Mouse (Mus musculus): ENCODE data around the gene Trpv6. TPM values are rescaled to one million over a fixed set of nuclear protein-coding genes. Genes with fewer than 3 reads are reported as not detected.

Trpv6 gene
- polyA plus RNA-seq, 1 experiment from 2014 or later: not detected

- Histone ChIP-seq H3K9ac (ENCODE audit: low read length) (no peak overlapping the region), H3K4me2 (ENCODE audit: low read length) (no peak overlapping the region), H3K36me3 (ENCODE audit: control insufficient read depth, insufficient read depth, low read length) (no peaks in the 10 kb centered on the region), H3K4me1 (ENCODE audit: control insufficient read depth in 2 of 2, insufficient read depth in 2 of 2, low read length in 2 of 2) (no peaks in the 10 kb centered on the region), H3K27ac (replicated peaks in 1 of 2; ENCODE audit: control insufficient read depth in 1 of 2, insufficient read depth in 1 of 2, low read depth in 2 of 2, low read length in 2 of 2) (no peak overlapping the region), H3K4me3 (ENCODE audit: control insufficient read depth in 1 of 2, insufficient read depth in 1 of 2, low read depth in 1 of 2, low read length in 2 of 2) (no peak overlapping the region), H3K9me3 (ENCODE audit: control insufficient read depth, low read length) (no peaks in the 10 kb centered on the region), H3K27me3 (ENCODE audit: control insufficient read depth, insufficient read depth, low read length) (no peaks in the 10 kb centered on the region)
- ATAC-seq (ENCODE audit: insufficient number of reproducible peaks, insufficient read depth, low FRiP score, low read depth): no peak
- WGBS: 63% methylated on average over 1 of the region's 1 CpGs
Observed at GRCm38 (mm10) chr6:41658487-41658886, 22.3 kb upstream of the Trpv6 start.

- H3K9ac ChIP-seq (ENCODE audit: low read length): no peak overlapping the region
- ATAC-seq (ENCODE audit: insufficient number of reproducible peaks, insufficient read depth, low FRiP score, low read depth): no peak
- 56% methylated on average over 8 of the region's 8 CpGs for WGBS
Observed at GRCm38 (mm10) chr6:41654648-41655047, 18.4 kb upstream of the Trpv6 start.

GRCm38 (mm10) chr6:41653173-41653572 is 17.0 kb upstream of the Trpv6 start:
- 82% methylated on average over 5 of the region's 5 CpGs for WGBS
- H3K27me3 ChIP-seq (ENCODE audit: control insufficient read depth, insufficient read depth, low read length): no peaks in the 10 kb centered on the region

More at GRCm38 (mm10) chr6:41654648-41655047, 18.4 kb upstream of the Trpv6 start:
- Histone ChIP-seq H3K9me3 (ENCODE audit: control insufficient read depth, low read length) (no peaks in the 10 kb centered on the region), H3K27ac (replicated peaks in 1 of 2; ENCODE audit: control insufficient read depth in 1 of 2, insufficient read depth in 1 of 2, low read depth in 2 of 2, low read length in 2 of 2) (no peak overlapping the region), H3K4me2 (ENCODE audit: low read length) (no peak overlapping the region), H3K27me3 (ENCODE audit: control insufficient read depth, insufficient read depth, low read length) (no peaks in the 10 kb centered on the region), H3K4me3 (ENCODE audit: control insufficient read depth in 1 of 2, insufficient read depth in 1 of 2, low read depth in 1 of 2, low read length in 2 of 2) (no peak overlapping the region), H3K36me3 (ENCODE audit: control insufficient read depth, insufficient read depth, low read length) (no peaks in the 10 kb centered on the region), H3K4me1 (ENCODE audit: control insufficient read depth in 2 of 2, insufficient read depth in 2 of 2, low read length in 2 of 2) (no peaks in the 10 kb centered on the region)

GRCm38 (mm10) chr6:41646672-41647071 is 10.5 kb upstream of the Trpv6 start:
- no peaks in the 10 kb centered on the region for H3K36me3 ChIP-seq (ENCODE audit: control insufficient read depth, insufficient read depth, low read length)
- H3K4me3 ChIP-seq (ENCODE audit: control insufficient read depth in 1 of 2, insufficient read depth in 1 of 2, low read depth in 1 of 2, low read length in 2 of 2): no peak overlapping the region
- H3K9ac ChIP-seq (ENCODE audit: low read length): no peak overlapping the region
- no peak overlapping the region for H3K4me2 ChIP-seq (ENCODE audit: low read length)
- no peaks in the 10 kb centered on the region for H3K4me1 ChIP-seq (ENCODE audit: control insufficient read depth in 2 of 2, insufficient read depth in 2 of 2, low read length in 2 of 2)
- H3K9me3 ChIP-seq (ENCODE audit: control insufficient read depth, low read length): no peaks in the 10 kb centered on the region
- H3K27ac ChIP-seq (replicated peaks in 1 of 2; ENCODE audit: control insufficient read depth in 1 of 2, insufficient read depth in 1 of 2, low read depth in 2 of 2, low read length in 2 of 2): no peak overlapping the region
- H3K27me3 ChIP-seq (ENCODE audit: control insufficient read depth, insufficient read depth, low read length): no peaks in the 10 kb centered on the region
- no peak for ATAC-seq (ENCODE audit: insufficient number of reproducible peaks, insufficient read depth, low FRiP score, low read depth)

More at GRCm38 (mm10) chr6:41653173-41653572, 17.0 kb upstream of the Trpv6 start:
- Histone ChIP-seq H3K36me3 (ENCODE audit: control insufficient read depth, insufficient read depth, low read length) (no peaks in the 10 kb centered on the region), H3K27ac (replicated peaks in 1 of 2; ENCODE audit: control insufficient read depth in 1 of 2, insufficient read depth in 1 of 2, low read depth in 2 of 2, low read length in 2 of 2) (no peak overlapping the region), H3K4me2 (ENCODE audit: low read length) (no peak overlapping the region), H3K4me1 (ENCODE audit: control insufficient read depth in 2 of 2, insufficient read depth in 2 of 2, low read length in 2 of 2) (no peaks in the 10 kb centered on the region), H3K4me3 (ENCODE audit: control insufficient read depth in 1 of 2, insufficient read depth in 1 of 2, low read depth in 1 of 2, low read length in 2 of 2) (no peak overlapping the region), H3K9ac (ENCODE audit: low read length) (no peak overlapping the region), H3K9me3 (ENCODE audit: control insufficient read depth, low read length) (no peaks in the 10 kb centered on the region)
- ATAC-seq (ENCODE audit: insufficient number of reproducible peaks, insufficient read depth, low FRiP score, low read depth): no peak

GRCm38 (mm10) chr6:41646220-41646619 is 10.0 kb upstream of the Trpv6 start:
- 69% methylated on average over 3 of the region's 3 CpGs for WGBS
- Histone ChIP-seq H3K4me1 (ENCODE audit: control insufficient read depth in 2 of 2, insufficient read depth in 2 of 2, low read length in 2 of 2) (no peaks in the 10 kb centered on the region), H3K27me3 (ENCODE audit: control insufficient read depth, insufficient read depth, low read length) (no peaks in the 10 kb centered on the region), H3K4me2 (ENCODE audit: low read length) (no peak overlapping the region), H3K9ac (ENCODE audit: low read length) (no peak overlapping the region), H3K9me3 (ENCODE audit: control insufficient read depth, low read length) (no peaks in the 10 kb centered on the region), H3K27ac (replicated peaks in 1 of 2; ENCODE audit: control insufficient read depth in 1 of 2, insufficient read depth in 1 of 2, low read depth in 2 of 2, low read length in 2 of 2) (no peak overlapping the region), H3K36me3 (ENCODE audit: control insufficient read depth, insufficient read depth, low read length) (no peaks in the 10 kb centered on the region), H3K4me3 (ENCODE audit: control insufficient read depth in 1 of 2, insufficient read depth in 1 of 2, low read depth in 1 of 2, low read length in 2 of 2) (no peak overlapping the region)
- no peak for ATAC-seq (ENCODE audit: insufficient number of reproducible peaks, insufficient read depth, low FRiP score, low read depth)

GRCm38 (mm10) chr6:41643227-41643626 is 7.0 kb upstream of the Trpv6 start:
- Histone ChIP-seq H3K4me3 (ENCODE audit: control insufficient read depth in 1 of 2, insufficient read depth in 1 of 2, low read depth in 1 of 2, low read length in 2 of 2) (no peak overlapping the region), H3K9ac (ENCODE audit: low read length) (no peak overlapping the region), H3K4me1 (ENCODE audit: control insufficient read depth in 2 of 2, insufficient read depth in 2 of 2, low read length in 2 of 2) (no peaks in the 10 kb centered on the region), H3K36me3 (ENCODE audit: control insufficient read depth, insufficient read depth, low read length) (no peaks in the 10 kb centered on the region), H3K27ac (replicated peaks in 1 of 2; ENCODE audit: control insufficient read depth in 1 of 2, insufficient read depth in 1 of 2, low read depth in 2 of 2, low read length in 2 of 2) (no peak overlapping the region), H3K9me3 (ENCODE audit: control insufficient read depth, low read length) (no peaks in the 10 kb centered on the region), H3K27me3 (ENCODE audit: control insufficient read depth, insufficient read depth, low read length) (no peaks in the 10 kb centered on the region), H3K4me2 (ENCODE audit: low read length) (no peak overlapping the region)
- WGBS: 78% methylated on average over 3 of the region's 3 CpGs
- ATAC-seq (ENCODE audit: insufficient number of reproducible peaks, insufficient read depth, low FRiP score, low read depth): no peak

GRCm38 (mm10) chr6:41642765-41643164 is 6.6 kb upstream of the Trpv6 start:
- no peak for ATAC-seq (ENCODE audit: insufficient number of reproducible peaks, insufficient read depth, low FRiP score, low read depth)
- no peak overlapping the region for H3K4me3 ChIP-seq (ENCODE audit: control insufficient read depth in 1 of 2, insufficient read depth in 1 of 2, low read depth in 1 of 2, low read length in 2 of 2)
- H3K4me2 ChIP-seq (ENCODE audit: low read length): no peak overlapping the region
- no peak overlapping the region for H3K9ac ChIP-seq (ENCODE audit: low read length)
- 80% methylated on average over 4 of the region's 4 CpGs for WGBS
- H3K4me1 ChIP-seq (ENCODE audit: control insufficient read depth in 2 of 2, insufficient read depth in 2 of 2, low read length in 2 of 2): no peaks in the 10 kb centered on the region
- no peaks in the 10 kb centered on the region for H3K9me3 ChIP-seq (ENCODE audit: control insufficient read depth, low read length)
- no peak overlapping the region for H3K27ac ChIP-seq (replicated peaks in 1 of 2; ENCODE audit: control insufficient read depth in 1 of 2, insufficient read depth in 1 of 2, low read depth in 2 of 2, low read length in 2 of 2)
- H3K36me3 ChIP-seq (ENCODE audit: control insufficient read depth, insufficient read depth, low read length): no peaks in the 10 kb centered on the region
- H3K27me3 ChIP-seq (ENCODE audit: control insufficient read depth, insufficient read depth, low read length): no peaks in the 10 kb centered on the region

GRCm38 (mm10) chr6:41641173-41641866 is 5.1 kb upstream of the Trpv6 start:
- H3K9me3 ChIP-seq (ENCODE audit: control insufficient read depth, low read length): no peaks in the 10 kb centered on the region
- 41% methylated on average over 6 of the region's 6 CpGs for WGBS
- H3K4me1 ChIP-seq (ENCODE audit: control insufficient read depth in 2 of 2, insufficient read depth in 2 of 2, low read length in 2 of 2): no peaks in the 10 kb centered on the region
- no peak overlapping the region for H3K27ac ChIP-seq (replicated peaks in 1 of 2; ENCODE audit: control insufficient read depth in 1 of 2, insufficient read depth in 1 of 2, low read depth in 2 of 2, low read length in 2 of 2)
- H3K9ac ChIP-seq (ENCODE audit: low read length): no peak overlapping the region
- no peak overlapping the region for H3K4me3 ChIP-seq (ENCODE audit: control insufficient read depth in 1 of 2, insufficient read depth in 1 of 2, low read depth in 1 of 2, low read length in 2 of 2)
- H3K27me3 ChIP-seq (ENCODE audit: control insufficient read depth, insufficient read depth, low read length): no peaks in the 10 kb centered on the region
- H3K4me2 ChIP-seq (ENCODE audit: low read length): no peak overlapping the region
- no peaks in the 10 kb centered on the region for H3K36me3 ChIP-seq (ENCODE audit: control insufficient read depth, insufficient read depth, low read length)
- ATAC-seq (ENCODE audit: insufficient number of reproducible peaks, insufficient read depth, low FRiP score, low read depth): no peak

All from heart, embryonic 14.5 days (tissue).